Mouse (Mus musculus) central nervous system, embryonic 11.5 days (tissue): ENCODE measurements around the gene Rab11b. TPM values are rescaled to one million over a fixed set of nuclear protein-coding genes. Genes with fewer than 3 reads are reported as not detected.

Experiments
- polyA plus RNA-seq: library from polyadenylated mRNA; depleted of rRNA; stranded (reverse); fragments of >200 nt; gene quantifications from 2 replicates; pipeline ENCODE4 v1.2.3, GENCODE M21; 2012; rRNA removed

Rab11b gene
- 229 and 347 TPM in 2 replicates for polyA plus RNA-seq

GRCm38 (mm10) chr17:33760255-33761165 lies at the start of gene Rab11b:
TSS of gene Rab11b (minus strand) at chr17:33760530.

GRCm38 (mm10) chr17:33781124-33781977 lies 21.0 kb upstream of the Rab11b start, which contains the start of gene Angptl4:
TSS of gene Angptl4 (minus strand) at chr17:33781830.

GRCm38 (mm10) chr17:33718384-33718881 lies 41.9 kb downstream of the Rab11b start, which contains the start of gene March2:
TSS of gene March2 (minus strand) at chr17:33718670.

Other genes starting within 250 kb of the Rab11b start
- 78.9 and 124 TPM in 2 replicates for gene Adamts10, start 236.3 kb downstream of the Rab11b start, polyA plus RNA-seq
- 1.7 TPM in 2 replicates for gene Myo1f, start 204.8 kb downstream of the Rab11b start, polyA plus RNA-seq
- gene Zfp414, start 131.4 kb downstream of the Rab11b start, polyA plus RNA-seq = 46.5 and 72.9 TPM in 2 replicates
- gene Pram1, start 122.5 kb downstream of the Rab11b start, polyA plus RNA-seq = 0.60 and 0.77 TPM in 2 replicates
- gene Hnrnpm, start 73.7 kb downstream of the Rab11b start, polyA plus RNA-seq = 448 and 832 TPM in 2 replicates
- 35.1 and 48.1 TPM in 2 replicates for gene March2, start 41.9 kb downstream of the Rab11b start, polyA plus RNA-seq
- 9.9 and 15.8 TPM in 2 replicates for gene Angptl4, start 21.3 kb upstream of the Rab11b start, polyA plus RNA-seq
- gene Kank3, start 50.0 kb upstream of the Rab11b start, polyA plus RNA-seq = 26.6 and 36.0 TPM in 2 replicates
- 1,507 and 1,646 TPM in 2 replicates for gene Rps28, start 64.0 kb upstream of the Rab11b start, polyA plus RNA-seq
- 204 and 305 TPM in 2 replicates for gene Ndufa7, start 64.0 kb upstream of the Rab11b start, polyA plus RNA-seq
- gene Cd320, start 82.6 kb upstream of the Rab11b start, polyA plus RNA-seq = 44.5 and 53.5 TPM in 2 replicates
- gene Gm7029, start 113.3 kb upstream of the Rab11b start, polyA plus RNA-seq = not detected in 2 replicates
- gene Kifc1, start 130.1 kb upstream of the Rab11b start, polyA plus RNA-seq = 69.2 and 101 TPM in 2 replicates
- 0.31 and 0.34 TPM in 2 replicates for gene Platr17, start 144.6 kb upstream of the Rab11b start, polyA plus RNA-seq
- gene Daxx, start 148.9 kb upstream of the Rab11b start, polyA plus RNA-seq = 44.9 and 59.5 TPM in 2 replicates
- 10.9 and 14.0 TPM in 2 replicates for gene Tapbp, start 155.4 kb upstream of the Rab11b start, polyA plus RNA-seq
- 29.6 and 32.9 TPM in 2 replicates for gene Zbtb22, start 155.4 kb upstream of the Rab11b start, polyA plus RNA-seq
- gene Rgl2, start 169.0 kb upstream of the Rab11b start, polyA plus RNA-seq = 130 and 228 TPM in 2 replicates
- 119 and 140 TPM in 2 replicates for gene Pfdn6, start 179.8 kb upstream of the Rab11b start, polyA plus RNA-seq
- 32.1 and 46.5 TPM in 2 replicates for gene Wdr46, start 180.1 kb upstream of the Rab11b start, polyA plus RNA-seq
- gene B3galt4, start 191.0 kb upstream of the Rab11b start, polyA plus RNA-seq = 4.3 and 4.7 TPM in 2 replicates
- 44.6 and 48.5 TPM in 2 replicates for gene Vps52, start 195.3 kb upstream of the Rab11b start, polyA plus RNA-seq
- gene Rps18, start 195.5 kb upstream of the Rab11b start, polyA plus RNA-seq = 1,239 and 1,610 TPM in 2 replicates
- 26.7 and 37.4 TPM in 2 replicates for gene H2-K1, start 239.8 kb upstream of the Rab11b start, polyA plus RNA-seq